Mouse (Mus musculus): ENCODE data around the gene Tns1. TPM values are rescaled to one million over a fixed set of nuclear protein-coding genes. Genes with fewer than 3 reads are reported as not detected.
A peak's percentile ranks its signal among the peaks of the same experiment; 100 is the strongest.

Gene Tns1
- polyA plus RNA-seq, 1 experiment from 2014 or later = 184 TPM

DNA sequence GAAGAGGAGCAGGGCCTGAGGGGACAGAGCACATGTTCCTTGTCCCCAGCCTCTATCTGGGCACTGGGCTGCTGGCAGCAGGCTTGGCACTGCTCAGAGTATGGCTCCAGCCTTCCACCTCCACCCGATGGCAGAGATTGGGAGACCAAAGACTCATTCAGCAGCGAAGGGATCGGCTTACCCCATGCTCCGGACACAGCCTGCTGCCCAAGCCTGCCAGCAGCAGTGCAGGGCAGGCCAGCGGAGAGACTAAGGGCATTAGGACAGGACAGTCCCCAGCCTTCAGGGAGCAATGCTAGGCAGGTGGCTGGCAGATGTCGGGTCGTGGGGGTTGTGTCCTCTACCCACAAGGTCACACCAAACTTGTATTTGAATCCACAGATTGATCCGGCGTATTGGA, 150.3 kb downstream of the Tns1 start:
- H3K9ac ChIP-seq (replicated peaks; ENCODE audit: low read depth) = no peak overlapping the region
- H3K36me3 ChIP-seq (ENCODE audit: insufficient read depth, low read length) = peaks cover 45% of the 10 kb centered on the region
- no peak overlapping the region for H3K4me3 ChIP-seq (ENCODE audit: low read depth, low read length)
- H3K27ac ChIP-seq (ENCODE audit: low read length) = no peak overlapping the region
- H3K27me3 ChIP-seq (replicated peaks; ENCODE audit: insufficient read depth, low read length) = no peaks in the 10 kb centered on the region
- H3K4me1 ChIP-seq (ENCODE audit: insufficient read depth, low read depth, low read length) = peaks cover 4% of the 10 kb centered on the region; the same call in 1 of the 2 replicates
- no peak for DNase-seq (ENCODE audit: low spot score)
- ATAC-seq = no peak
- WGBS = 82% methylated on average over 9 of the region's 9 CpGs
- H3K9me3 ChIP-seq (ENCODE audit: low read length) = no peaks in the 10 kb centered on the region
- no peak for TF ChIP-seq CTCF (IDR thresholded peaks at IDR 0.05)
- no peak for TF ChIP-seq EP300 (IDR thresholded peaks at IDR 0.05)
- H3K4me2 ChIP-seq (replicated peaks; ENCODE audit: low read depth, low read length) = no peak overlapping the region

DNA sequence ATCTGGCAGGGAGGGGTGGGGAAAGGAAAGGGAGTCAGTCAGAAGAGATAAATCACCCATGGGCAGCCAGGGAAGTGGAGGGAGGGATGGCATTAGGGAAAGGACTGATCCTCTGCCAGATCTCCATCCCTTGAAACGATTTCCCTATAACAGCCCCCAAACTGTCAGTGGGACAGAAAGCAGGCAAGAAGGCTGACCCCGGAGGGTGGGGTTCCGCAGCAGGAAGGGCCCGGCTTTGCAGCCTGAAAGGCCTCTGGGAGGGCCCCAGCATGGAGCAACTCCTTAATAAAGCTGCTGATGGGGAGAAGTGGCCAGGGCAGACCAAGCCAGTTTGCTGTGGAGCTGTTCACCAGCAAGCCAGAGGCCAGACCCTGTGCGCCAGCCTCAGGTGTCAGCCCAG, 151.5 kb downstream of the Tns1 start:
- H3K9ac ChIP-seq (replicated peaks; ENCODE audit: low read depth) = no peak overlapping the region
- peaks cover 4% of the 10 kb centered on the region; the same call in 1 of the 2 replicates for H3K4me1 ChIP-seq (ENCODE audit: insufficient read depth, low read depth, low read length)
- H3K27ac ChIP-seq (ENCODE audit: low read length) = no peak overlapping the region
- 60% methylated on average over 5 of the region's 5 CpGs for WGBS
- no peak overlapping the region for H3K4me2 ChIP-seq (replicated peaks; ENCODE audit: low read depth, low read length)
- H3K36me3 ChIP-seq (ENCODE audit: insufficient read depth, low read length) = peaks cover 45% of the 10 kb centered on the region
- H3K4me3 ChIP-seq (ENCODE audit: low read depth, low read length) = no peak overlapping the region
- no peaks in the 10 kb centered on the region for H3K9me3 ChIP-seq (ENCODE audit: low read length)
- DNase-seq (ENCODE audit: low spot score) (no peak), ATAC-seq (no peak)
- H3K27me3 ChIP-seq (replicated peaks; ENCODE audit: insufficient read depth, low read length) = no peaks in the 10 kb centered on the region
- TF ChIP-seq EP300 (IDR thresholded peaks at IDR 0.05) (no peak), CTCF (IDR thresholded peaks at IDR 0.05) (no peak)

DNA sequence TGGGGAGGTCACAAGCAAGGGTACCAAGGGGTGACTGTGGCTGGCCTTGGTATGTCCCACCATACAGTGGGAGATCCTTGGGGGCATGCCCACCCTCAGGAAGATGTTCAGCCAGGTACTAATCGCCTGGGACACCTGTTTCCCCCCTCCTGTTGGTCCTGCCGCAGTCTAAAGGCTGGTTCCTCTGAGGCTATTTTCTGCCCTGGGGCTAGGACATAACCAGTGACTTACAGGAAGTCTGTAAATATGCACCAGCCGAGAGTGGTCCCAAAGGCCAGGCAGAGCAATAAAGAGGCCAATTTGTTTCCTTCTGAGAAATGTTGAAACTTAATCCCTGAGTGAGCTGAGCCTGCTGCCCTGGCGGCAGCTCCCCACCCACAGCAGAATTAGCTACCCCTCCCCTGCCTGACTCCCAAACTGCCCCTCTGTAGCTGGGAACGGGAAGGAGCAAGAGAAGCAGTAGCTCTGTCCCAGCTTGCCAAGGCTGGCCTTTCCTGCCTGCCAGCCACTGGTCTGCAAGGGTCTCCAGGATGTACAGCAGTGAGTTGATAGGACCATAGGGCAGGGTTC, 154.0 kb downstream of the Tns1 start:
- no peak for DNase-seq (ENCODE audit: low spot score)
- 23% methylated on average over 5 of the region's 5 CpGs for WGBS
- H3K4me2 ChIP-seq (replicated peaks; ENCODE audit: low read depth, low read length) = no peak overlapping the region
- no peak for ATAC-seq
- no peaks in the 10 kb centered on the region for H3K27me3 ChIP-seq (replicated peaks; ENCODE audit: insufficient read depth, low read length)
- peaks cover 26% of the 10 kb centered on the region for H3K36me3 ChIP-seq (ENCODE audit: insufficient read depth, low read length)
- no peaks in the 10 kb centered on the region for H3K9me3 ChIP-seq (ENCODE audit: low read length)
- TF ChIP-seq CTCF (IDR thresholded peaks at IDR 0.05) (no peak), EP300 (IDR thresholded peaks at IDR 0.05) (no peak)
- no peak overlapping the region for H3K9ac ChIP-seq (replicated peaks; ENCODE audit: low read depth)
- peaks cover 21% of the 10 kb centered on the region for H3K4me1 ChIP-seq (ENCODE audit: insufficient read depth, low read depth, low read length)
- no peak overlapping the region for H3K4me3 ChIP-seq (ENCODE audit: low read depth, low read length)
- H3K27ac ChIP-seq (ENCODE audit: low read length) = 0 out of 2 replicates have a peak overlapping the region, but pooled peaks have one; percentile 35

DNA sequence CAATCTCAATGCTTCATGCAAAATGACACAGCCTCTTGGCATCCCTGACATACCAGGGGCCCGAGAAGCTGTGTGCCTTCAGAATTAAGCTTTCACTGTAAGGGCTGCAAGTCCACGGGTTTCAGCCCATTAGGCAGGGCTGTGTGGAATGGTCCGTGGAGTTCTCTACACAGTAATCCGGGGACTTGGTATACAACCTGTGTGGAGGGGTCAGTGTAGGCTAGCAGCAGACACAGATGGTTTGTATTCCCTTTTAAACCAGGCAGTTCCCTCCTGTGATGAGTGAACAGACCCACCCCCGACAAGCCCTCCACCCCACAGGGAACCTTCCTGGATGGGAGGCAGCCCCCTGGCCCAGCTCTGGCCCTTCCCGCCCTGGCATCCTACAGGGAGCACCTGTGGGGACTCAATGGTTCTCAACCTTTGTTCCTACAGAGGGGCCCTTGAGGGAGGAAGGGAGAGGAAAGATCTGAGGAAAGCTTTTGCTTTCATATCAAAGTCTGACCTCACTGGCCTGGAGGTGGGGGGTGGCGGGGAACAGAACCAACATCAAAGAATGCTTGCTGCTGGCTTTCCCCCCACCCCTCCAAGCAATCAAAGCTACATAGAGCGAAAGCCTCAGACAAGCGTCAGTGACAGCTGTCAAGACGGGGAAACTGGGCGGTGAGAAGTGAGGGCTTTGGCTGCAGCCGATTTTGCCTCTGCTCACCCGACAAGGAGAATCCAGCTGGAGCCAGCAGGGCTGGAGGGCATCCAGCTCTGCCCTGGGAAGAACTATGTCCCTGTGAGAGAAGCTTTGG, 155.3 kb downstream of the Tns1 start:
- H3K4me3 ChIP-seq (ENCODE audit: low read depth, low read length) = no peak overlapping the region
- H3K27me3 ChIP-seq (replicated peaks; ENCODE audit: insufficient read depth, low read length) = no peaks in the 10 kb centered on the region
- H3K4me1 ChIP-seq (ENCODE audit: insufficient read depth, low read depth, low read length) = peaks cover 29% of the 10 kb centered on the region
- ATAC-seq (0 out of 2 replicates have a peak, but pooled peaks have one; percentile 4), DNase-seq (ENCODE audit: low spot score) (no peak)
- H3K36me3 ChIP-seq (ENCODE audit: insufficient read depth, low read length) = peaks cover 31% of the 10 kb centered on the region; the same call in 1 of the 2 replicates
- H3K9me3 ChIP-seq (ENCODE audit: low read length) = no peaks in the 10 kb centered on the region
- H3K4me2 ChIP-seq (replicated peaks; ENCODE audit: low read depth, low read length) = no peak overlapping the region
- TF ChIP-seq EP300 (IDR thresholded peaks at IDR 0.05) (no peak), CTCF (IDR thresholded peaks at IDR 0.05) (no peak)
- peak overlapping the region; percentile 49 for H3K27ac ChIP-seq (ENCODE audit: low read length)
- WGBS = 28% methylated on average over 13 of the region's 13 CpGs
- no peak overlapping the region for H3K9ac ChIP-seq (replicated peaks; ENCODE audit: low read depth)

DNA sequence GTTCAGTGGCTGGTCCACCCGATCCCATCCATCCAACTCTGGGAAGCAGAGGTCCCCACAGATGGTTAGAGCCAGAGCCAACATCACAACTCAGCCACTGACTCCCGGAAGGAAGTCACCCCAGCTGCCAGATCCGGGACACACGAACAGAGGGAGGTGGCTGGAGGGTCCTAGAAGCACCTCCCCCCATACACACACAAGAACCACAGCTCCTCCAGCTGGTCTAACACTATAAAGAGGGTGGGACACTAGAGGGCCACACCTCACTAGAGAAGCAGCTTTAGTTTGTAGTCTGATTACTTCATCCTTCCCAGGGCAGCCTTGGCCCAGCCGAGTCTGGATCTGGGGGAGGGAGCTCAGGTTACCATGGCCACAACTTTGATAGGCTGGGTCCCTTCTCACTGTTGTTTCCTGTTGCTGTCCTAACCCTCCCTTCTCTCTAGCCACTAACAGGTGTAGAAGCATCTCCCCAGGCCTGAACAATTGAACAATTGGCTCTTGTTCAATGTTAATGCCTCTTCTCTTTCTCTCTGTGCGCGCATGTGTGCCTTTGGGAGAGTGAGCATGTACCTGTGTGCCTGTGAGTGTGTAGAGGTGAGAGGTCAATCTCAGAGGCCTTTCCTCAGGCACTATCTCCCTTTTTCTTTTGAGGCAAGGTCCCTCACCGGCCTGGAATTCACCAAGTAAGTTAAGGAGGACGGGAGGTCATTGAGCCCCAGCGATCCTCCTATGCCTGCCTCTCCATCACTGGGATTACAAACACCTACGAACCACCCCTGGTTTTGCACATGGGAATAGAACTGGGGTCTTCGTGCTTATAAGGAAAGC, 157.6 kb downstream of the Tns1 start:
- no peak overlapping the region for H3K4me2 ChIP-seq (replicated peaks; ENCODE audit: low read depth, low read length)
- no peaks in the 10 kb centered on the region for H3K9me3 ChIP-seq (ENCODE audit: low read length)
- H3K27me3 ChIP-seq (replicated peaks; ENCODE audit: insufficient read depth, low read length) = no peaks in the 10 kb centered on the region
- H3K9ac ChIP-seq (replicated peaks; ENCODE audit: low read depth) = no peak overlapping the region
- H3K36me3 ChIP-seq (ENCODE audit: insufficient read depth, low read length) = 0 out of 2 replicates have a peak, but pooled peaks cover 22% of the 10 kb centered on the region
- peak overlapping the region; percentile 75 for H3K27ac ChIP-seq (ENCODE audit: low read length)
- ATAC-seq (peak; percentile 76), DNase-seq (ENCODE audit: low spot score) (peak; percentile 90)
- peaks cover 45% of the 10 kb centered on the region for H3K4me1 ChIP-seq (ENCODE audit: insufficient read depth, low read depth, low read length)
- WGBS = 45% methylated on average over 12 of the region's 12 CpGs
- H3K4me3 ChIP-seq (ENCODE audit: low read depth, low read length) = no peak overlapping the region
- TF ChIP-seq CTCF (IDR thresholded peaks at IDR 0.05) (peak; percentile 68), EP300 (IDR thresholded peaks at IDR 0.05) (peak; percentile 93)

Data from lung, postnatal 0 days (tissue).